Mouse (Mus musculus): Measurements from ENCODE around the gene Pla2g4d.
"Not testable (repeated sequence)": the region's sequence is repeated elsewhere in the genome, so short reads cannot be mapped to it uniquely, and the experiment has no call there.

The Pla2g4d gene

GRCm38 (mm10) chr2:120261346-120261745 is 27.7 kb downstream of the Pla2g4d start:
- DNase-seq (ENCODE audit: low read depth, low spot score): no peak

DNA sequence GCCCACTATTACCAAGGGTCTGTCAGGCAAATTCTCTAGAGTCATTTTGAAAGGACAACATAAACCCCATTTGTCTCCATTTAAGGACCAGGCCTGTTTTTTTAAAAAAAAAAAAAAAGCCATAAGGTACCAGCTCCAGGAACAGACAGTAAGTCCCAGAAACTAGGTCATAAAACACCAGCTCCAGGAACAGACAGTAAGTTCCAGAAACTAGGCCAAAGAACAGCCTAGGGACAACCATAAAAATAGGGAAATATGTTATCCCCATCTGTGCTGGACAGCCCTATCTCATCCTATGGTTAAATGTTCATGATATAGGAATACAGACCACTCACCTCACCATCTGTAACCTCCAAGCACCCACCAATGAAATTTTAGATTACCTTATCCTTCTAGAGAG is 32.7 kb downstream of the Pla2g4d start:
- DNase-seq (ENCODE audit: low read depth, low spot score): no peak

- no peak for DNase-seq (ENCODE audit: low read depth, low spot score)
These were observed 36.4 kb downstream of the Pla2g4d start for GRCm38 (mm10) chr2:120252644-120253043.

DNA sequence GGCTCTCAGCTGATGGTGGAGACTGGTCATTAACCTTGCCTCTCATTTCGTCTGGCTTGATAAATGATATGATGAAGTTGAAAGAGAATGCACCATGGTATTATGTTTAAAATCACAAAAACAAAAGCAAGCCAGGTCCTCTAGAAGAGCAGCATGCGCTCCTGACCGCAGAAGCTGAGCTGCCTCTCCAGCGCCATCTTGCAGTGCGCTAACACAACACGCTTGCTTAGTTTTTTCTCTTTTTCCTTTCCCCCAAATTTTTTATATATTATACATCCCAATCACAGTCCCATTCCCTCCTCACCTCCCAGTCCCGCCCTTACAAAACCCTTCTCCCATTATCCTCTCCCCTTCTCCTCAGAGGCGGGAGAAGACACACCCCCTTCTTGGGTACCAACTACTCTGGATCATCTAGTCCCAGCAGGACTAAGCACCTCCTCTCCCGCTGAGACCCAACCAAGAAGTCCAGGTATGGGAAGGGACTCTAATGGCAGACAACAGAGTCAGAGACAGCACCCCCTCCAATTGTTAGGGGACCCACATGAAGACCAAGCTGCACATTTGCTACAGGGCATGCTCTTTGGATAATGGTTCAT is 43.5 kb downstream of the Pla2g4d start:
- DNase-seq (ENCODE audit: low read depth, low spot score): no peak

GRCm38 (mm10) chr2:120244679-120245420 is 44.1 kb downstream of the Pla2g4d start, which contains the start of gene Pla2g4e:
TSS of gene Pla2g4e (minus strand) at chr2:120245335.
- no peak for DNase-seq (ENCODE audit: low read depth, low spot score)

DNA sequence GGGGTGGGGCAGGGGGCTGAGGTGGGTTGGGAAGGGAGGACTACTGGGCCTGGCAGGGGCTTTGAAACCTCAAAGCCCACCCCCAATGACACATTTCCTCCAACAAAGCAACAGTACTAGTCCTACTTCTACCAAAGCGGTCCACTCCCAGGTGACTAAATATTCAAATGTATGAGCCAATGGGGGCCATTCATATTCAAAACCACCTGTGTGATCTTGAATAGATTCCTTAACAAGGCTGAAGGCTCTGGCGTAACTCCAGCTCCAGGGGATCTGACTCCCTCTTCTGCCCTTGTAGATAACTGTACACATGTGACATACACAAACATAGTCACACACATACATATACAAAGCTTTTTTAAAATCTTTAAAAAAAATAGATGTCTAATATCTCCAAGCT is 45.0 kb downstream of the Pla2g4d start:
- DNase-seq (ENCODE audit: low read depth, low spot score): no peak

GRCm38 (mm10) chr2:120242791-120243467 is 46.1 kb downstream of the Pla2g4d start:
- DNase-seq (ENCODE audit: low read depth, low spot score): no peak

DNA sequence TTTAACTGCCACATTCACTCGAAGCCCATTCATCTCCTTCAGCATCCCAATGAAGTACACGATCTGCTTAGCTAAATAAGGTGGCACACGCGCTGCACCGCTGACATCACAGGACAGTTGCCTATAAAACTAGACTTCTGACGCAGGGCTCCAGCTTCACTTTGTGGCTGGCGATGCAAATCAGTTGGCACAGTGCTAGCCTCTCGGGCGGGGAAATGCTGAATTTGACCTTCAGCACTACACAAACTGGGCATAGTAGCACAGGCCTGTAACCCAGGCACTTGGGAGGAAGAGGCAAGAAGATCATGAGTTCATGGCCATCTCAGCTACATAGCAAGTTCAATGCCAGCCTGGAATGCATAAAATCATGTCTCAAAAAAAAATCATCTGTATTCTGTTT is 50.3 kb downstream of the Pla2g4d start:
- DNase-seq (ENCODE audit: low read depth, low spot score): not testable (repeated sequence)

GRCm38 (mm10) chr2:120237784-120238183 is 51.2 kb downstream of the Pla2g4d start:
- DNase-seq (ENCODE audit: low read depth, low spot score): no peak

- no peak for DNase-seq (ENCODE audit: low read depth, low spot score)
These were observed 52.9 kb downstream of the Pla2g4d start for GRCm38 (mm10) chr2:120235947-120236640.

DNA sequence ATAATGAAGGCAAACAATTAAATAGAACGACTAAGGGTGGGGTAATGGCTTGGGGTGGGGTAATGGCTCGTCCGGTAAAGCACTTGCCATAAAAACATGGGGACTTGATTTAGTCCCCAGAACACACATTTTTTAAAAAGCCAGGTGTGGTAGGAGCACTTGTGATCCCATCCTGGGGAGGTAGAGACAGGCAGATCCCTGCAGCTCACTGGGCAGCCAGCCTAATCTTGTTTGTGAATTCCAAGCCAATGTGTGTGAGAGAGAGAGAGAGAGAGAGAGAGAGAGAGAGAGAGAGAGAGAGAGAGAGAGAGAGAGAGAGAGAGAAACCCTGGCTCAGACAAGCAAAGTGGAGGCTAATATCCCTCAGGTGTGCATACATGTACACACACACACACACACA is 53.6 kb downstream of the Pla2g4d start:
- DNase-seq (ENCODE audit: low read depth, low spot score): no peak

GRCm38 (mm10) chr2:120231642-120232041 is 57.4 kb downstream of the Pla2g4d start:
- DNase-seq (ENCODE audit: low read depth, low spot score): no peak
